In genomic region chr2:27469292-27469990, GRCm38 (mm10) we compare ENCODE assay signal across 16 mouse cellular contexts. TPM values are rescaled to one million over a fixed set of nuclear protein-coding genes. Genes with fewer than 3 reads are reported as not detected.
DNase-seq lines count a peak whose midpoint lies in the region; ATAC-seq and TF ChIP-seq lines count a peak whose summit lies in the region.
"Had no signal": no experiment of that assay in that cellular context is flagged by ENCODE, and none has a peak within 500 bp of the region (broad histone marks: within the 10 kb centered on the region; RNA-seq: fewer than 3 reads in every experiment).

No protein-coding gene starts in this region.

- no peak for TF ChIP-seq CTCF in gastrocnemius, adult 2 months (IDR thresholded peaks at IDR 0.05)
- no peak for TF ChIP-seq CTCF in lung, postnatal 0 days (IDR thresholded peaks at IDR 0.05)

- H3K4me3 ChIP-seq in gastrocnemius, adult 2 months: 0 out of 2 replicates have a peak overlapping the region, but pooled peaks have one; percentile 9
- H3K4me3 ChIP-seq in lung, postnatal 0 days (ENCODE audit: low read depth, low read length): no peak overlapping the region
- H3K4me3 ChIP-seq: forebrain, embryonic 15.5 days; left cerebral cortex, adult 2 months; midbrain, embryonic 10.5 days had no signal

- peaks cover 11% of the 10 kb centered on the region; the same call in 1 of the 2 replicates for H3K4me1 ChIP-seq in lung, postnatal 0 days (ENCODE audit: insufficient read depth, low read depth, low read length)

- no peak overlapping the region for H3K4me2 ChIP-seq in lung, postnatal 0 days (replicated peaks; ENCODE audit: low read depth, low read length)
- H3K4me2 ChIP-seq: forebrain, embryonic 15.5 days had no signal

- H3K36me3 ChIP-seq in lung, postnatal 0 days (ENCODE audit: insufficient read depth, low read length): no peaks in the 10 kb centered on the region

- WGBS in lung, postnatal 0 days: 65% methylated on average over 4 of the region's 4 CpGs

- DNase-seq in gastrocnemius, adult 2 months: no peak
- no peak for DNase-seq in gastrocnemius, postnatal 4 days (ENCODE audit: low spot score in 2 of 2)
- peak; percentile 43 for DNase-seq in lung, postnatal 36 days
- DNase-seq in lung, postnatal 0 days (ENCODE audit: low spot score): no peak
- DNase-seq in layer of hippocampus, adult 9-10 months (ENCODE audit: low spot score): no peak
- DNase-seq in cerebellum, adult 18-20 months: no peak
- DNase-seq: cerebellum, postnatal 10 days; gastrocnemius, postnatal 14 days; heart, postnatal 10 days; thymus, postnatal 25 days had no signal

- H3K9me3 ChIP-seq in lung, postnatal 0 days (ENCODE audit: low read length): no peaks in the 10 kb centered on the region
- H3K9me3 ChIP-seq: forebrain, embryonic 15.5 days; midbrain, embryonic 10.5 days had no signal

- no peak for ATAC-seq in lung, postnatal 0 days
- ATAC-seq in granulocyte monocyte progenitor cell, adult 5-6 weeks (replicated peaks; ENCODE audit: poor library complexity, severe bottlenecking): peak; percentile 54
- ATAC-seq in megakaryocyte, adult 5-6 weeks (ENCODE audit: poor library complexity, severe bottlenecking): peak; percentile 66
- ATAC-seq: activated CD4-positive, CD25-positive, alpha-beta regulatory T cell, adult 4 months; forebrain, embryonic 15.5 days had no signal

- no peak for TF ChIP-seq EP300 in lung, postnatal 0 days (IDR thresholded peaks at IDR 0.05)

- no peaks in the 10 kb centered on the region for H3K27me3 ChIP-seq in lung, postnatal 0 days (replicated peaks; ENCODE audit: insufficient read depth, low read length)
- H3K27me3 ChIP-seq: forebrain, embryonic 15.5 days had no signal

- H3K9ac ChIP-seq in lung, postnatal 0 days (replicated peaks; ENCODE audit: low read depth): no peak overlapping the region
- H3K9ac ChIP-seq: forebrain, embryonic 15.5 days had no signal

- H3K27ac ChIP-seq in gastrocnemius, adult 2 months: peak overlapping the region; percentile 94
- no peak overlapping the region for H3K27ac ChIP-seq in lung, postnatal 0 days (ENCODE audit: low read length)
- H3K27ac ChIP-seq: forebrain, embryonic 15.5 days; left cerebral cortex, adult 2 months had no signal

- intact Hi-C loops in gastrocnemius, adult 2 months (cut with DNase I): no loop called here

RNA-seq across cellular contexts. Expression of gene Brd3os, which starts 27.3 kb away (rescaled TPM):
- 1 to 10 TPM in 1 of 2 experiments, under 1 TPM in 1; 0.61 to 1.0 TPM for total RNA-seq in gastrocnemius, adult 2 months (2021)
- total RNA-seq in gastrocnemius, postnatal 4 days (2021): 1 to 10 TPM; 1.6 to 2.9 TPM
- 3.4 and 3.8 TPM in 2 replicates for polyA plus RNA-seq in lung, postnatal 0 days (2015; fragmentation: Nextera tagmentation; extraction: Ambion mirVana)
- total RNA-seq in granulocyte monocyte progenitor cell, adult 5-6 weeks (2014; fragmentation: Nextera tagmentation): 0.77 and 2.9 TPM in 2 replicates
- total RNA-seq in granulocyte monocyte progenitor cell, adult 5-6 weeks (2017): not detected in 2 replicates
- total RNA-seq in megakaryocyte, adult 5-6 weeks (2015): 0.93 TPM in 1 of 2 replicates, not detected in the other
- 0.11 TPM in 1 of 2 replicates, not detected in the other for total RNA-seq in megakaryocyte, adult 5-6 weeks (2017)

RNA-seq across cellular contexts. Expression of gene Brd3, which starts 38.0 kb away (rescaled TPM):
- 10 to 100 TPM; 20.8 to 32.2 TPM for total RNA-seq in gastrocnemius, adult 2 months (2021)
- 100 to 1,000 TPM; 103 to 109 TPM for total RNA-seq in gastrocnemius, postnatal 4 days (2021)
- 44.9 and 47.5 TPM in 2 replicates for polyA plus RNA-seq in lung, postnatal 0 days (2015; fragmentation: Nextera tagmentation; extraction: Ambion mirVana)
- 35.9 and 65.0 TPM in 2 replicates for total RNA-seq in granulocyte monocyte progenitor cell, adult 5-6 weeks (2014; fragmentation: Nextera tagmentation)
- total RNA-seq in granulocyte monocyte progenitor cell, adult 5-6 weeks (2017): 25.6 and 26.3 TPM in 2 replicates
- total RNA-seq in megakaryocyte, adult 5-6 weeks (2015): 43.1 and 60.4 TPM in 2 replicates
- 22.4 and 28.3 TPM in 2 replicates for total RNA-seq in megakaryocyte, adult 5-6 weeks (2017)

RNA-seq across cellular contexts. Expression of gene Vav2, which starts 42.6 kb away (rescaled TPM):
- 1 to 10 TPM; 2.0 to 4.3 TPM for total RNA-seq in gastrocnemius, adult 2 months (2021)
- total RNA-seq in gastrocnemius, postnatal 4 days (2021): 10 to 100 TPM; 11.2 to 11.6 TPM
- polyA plus RNA-seq in lung, postnatal 0 days (2015; fragmentation: Nextera tagmentation; extraction: Ambion mirVana): 11.8 and 12.1 TPM in 2 replicates
- 6.3 and 14.9 TPM in 2 replicates for total RNA-seq in granulocyte monocyte progenitor cell, adult 5-6 weeks (2014; fragmentation: Nextera tagmentation)
- total RNA-seq in granulocyte monocyte progenitor cell, adult 5-6 weeks (2017): 6.9 and 7.2 TPM in 2 replicates
- 5.9 and 8.0 TPM in 2 replicates for total RNA-seq in megakaryocyte, adult 5-6 weeks (2015)
- 11.0 and 11.5 TPM in 2 replicates for total RNA-seq in megakaryocyte, adult 5-6 weeks (2017)

RNA-seq across cellular contexts. Expression of gene Wdr5, which starts 45.5 kb away (rescaled TPM):
- total RNA-seq in gastrocnemius, adult 2 months (2021): 10 to 100 TPM; 18.8 to 21.3 TPM
- 10 to 100 TPM; 36.4 to 39.2 TPM for total RNA-seq in gastrocnemius, postnatal 4 days (2021)
- 20.5 and 24.0 TPM in 2 replicates for polyA plus RNA-seq in lung, postnatal 0 days (2015; fragmentation: Nextera tagmentation; extraction: Ambion mirVana)
- total RNA-seq in granulocyte monocyte progenitor cell, adult 5-6 weeks (2014; fragmentation: Nextera tagmentation): 61.9 and 77.1 TPM in 2 replicates
- total RNA-seq in granulocyte monocyte progenitor cell, adult 5-6 weeks (2017): 76.8 and 88.0 TPM in 2 replicates
- total RNA-seq in megakaryocyte, adult 5-6 weeks (2015): 21.3 and 22.2 TPM in 2 replicates
- total RNA-seq in megakaryocyte, adult 5-6 weeks (2017): 42.8 and 44.8 TPM in 2 replicates
